Mouse (Mus musculus): Measurements from ENCODE around the gene Btnl6. TPM values are rescaled to one million over a fixed set of nuclear protein-coding genes. Genes with fewer than 3 reads are reported as not detected.
"Not testable (repeated sequence)": the region's sequence is repeated elsewhere in the genome, so short reads cannot be mapped to it uniquely, and the experiment has no call there.

Btnl6 gene
- total RNA-seq (2017) = not detected in 2 replicates

DNA sequence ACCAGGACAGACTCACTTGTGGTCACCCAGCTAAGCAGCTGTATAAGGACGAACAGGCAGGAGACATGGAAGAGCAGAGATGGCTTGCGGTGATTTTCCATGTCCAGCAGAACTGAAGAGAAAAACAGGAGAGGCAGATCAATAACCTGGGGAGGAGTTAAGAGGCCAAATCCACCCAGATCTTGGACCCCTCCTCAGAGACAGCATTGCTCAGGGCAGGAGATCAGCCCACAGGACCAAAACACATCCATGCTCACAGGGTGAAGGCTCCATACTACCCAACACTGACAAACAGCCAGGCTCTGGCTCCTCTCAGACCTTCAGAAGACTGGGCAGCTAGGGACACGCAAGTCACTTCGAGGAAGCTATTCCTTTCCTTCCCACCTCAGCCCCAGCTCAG, at the start of gene Btnl6:
Btnl6 (minus strand) TSS at position 101 of the 400 bp plus-strand sequence.
- no peak for ATAC-seq (replicated peaks; ENCODE audit: low read depth, poor library complexity, severe bottlenecking)

DNA sequence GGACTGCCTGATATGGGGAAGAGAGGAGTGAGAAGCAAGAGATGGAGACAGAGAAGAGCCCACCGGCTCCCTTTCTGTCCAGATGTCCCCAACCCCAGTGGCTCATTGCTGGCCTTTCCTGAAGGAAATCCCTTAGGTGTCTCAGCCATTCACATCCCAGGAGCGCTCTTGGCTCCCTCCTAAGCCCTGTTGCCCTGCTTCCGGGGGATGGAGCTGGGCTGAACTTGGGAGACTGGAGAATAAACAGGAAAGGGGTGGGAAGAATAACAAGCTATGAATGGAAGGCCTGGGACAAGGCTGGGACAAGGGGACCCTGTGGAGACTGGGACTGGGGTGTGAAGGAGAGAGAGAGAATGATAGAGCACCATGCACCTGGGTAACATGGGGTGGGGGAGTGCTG, 47.6 kb upstream of the Btnl6 start:
- ATAC-seq (replicated peaks; ENCODE audit: low read depth, poor library complexity, severe bottlenecking) = no peak

DNA sequence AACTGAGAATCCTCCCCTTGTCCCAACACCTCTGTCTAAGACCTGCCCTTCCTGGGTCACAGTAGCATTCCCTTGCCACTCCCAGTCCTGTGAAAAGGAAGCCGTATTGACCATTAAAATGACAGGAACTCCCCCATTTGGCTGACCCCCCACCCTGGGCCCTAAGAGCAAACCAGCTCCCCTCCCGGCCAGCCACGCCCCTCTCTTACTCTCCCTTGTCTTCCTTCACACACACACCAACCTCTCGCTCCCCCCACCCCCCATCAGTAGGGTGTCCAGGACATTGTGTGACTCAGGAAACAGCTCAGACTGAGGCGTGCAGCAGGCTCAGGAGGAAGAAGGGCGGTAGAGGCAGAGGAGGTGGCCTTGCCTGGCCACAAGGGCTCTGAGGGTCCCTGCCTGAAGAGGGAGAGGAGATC, 46.9 kb upstream of the Btnl6 start, which contains the start of gene Notch4:
Notch4 (plus strand) TSS at position 266 of the 419 bp plus-strand sequence.
- peak; percentile 50 for ATAC-seq (replicated peaks; ENCODE audit: low read depth, poor library complexity, severe bottlenecking)

DNA sequence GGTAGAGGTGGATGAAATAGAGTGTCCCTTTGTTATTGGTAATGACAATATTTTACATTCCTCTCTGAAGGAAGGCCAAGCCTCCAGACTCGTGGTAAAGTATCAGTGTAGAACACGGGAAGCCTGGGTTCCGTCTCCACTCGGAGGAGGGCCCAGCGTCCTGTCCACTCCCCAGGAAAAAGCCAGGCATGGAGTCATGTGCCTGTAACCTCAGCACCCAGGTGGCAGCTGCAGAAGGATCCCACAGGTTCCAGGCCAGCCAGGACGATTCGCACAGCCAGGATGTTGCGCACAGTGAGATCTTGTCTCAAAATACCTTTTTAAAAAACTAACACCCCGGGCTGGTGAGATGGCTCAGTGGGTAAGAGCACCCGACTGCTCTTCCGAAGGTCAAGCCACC, 46.2 kb upstream of the Btnl6 start:
- ATAC-seq (replicated peaks; ENCODE audit: low read depth, poor library complexity, severe bottlenecking) = no peak

DNA sequence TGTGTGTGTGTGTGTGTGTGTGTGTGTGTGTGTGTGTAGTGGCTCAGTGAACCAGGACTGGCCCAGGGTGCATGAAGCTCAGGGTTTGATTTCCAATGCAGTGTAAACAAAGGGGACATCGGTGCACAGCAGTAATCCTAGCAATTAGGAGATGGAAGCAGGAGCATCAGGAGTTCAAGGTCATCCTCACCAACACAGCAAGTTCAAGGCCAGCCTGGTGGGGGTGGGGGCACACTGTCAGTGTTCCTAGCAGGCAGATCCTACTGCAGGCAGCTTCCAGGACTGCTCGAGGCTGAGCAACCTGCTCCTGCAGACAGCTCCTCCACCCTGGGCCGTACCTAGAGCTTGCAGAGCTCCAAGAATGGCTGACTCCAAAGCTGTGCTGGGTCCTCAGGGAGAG, 45.4 kb upstream of the Btnl6 start:
- ATAC-seq (replicated peaks; ENCODE audit: low read depth, poor library complexity, severe bottlenecking) = no peak

DNA sequence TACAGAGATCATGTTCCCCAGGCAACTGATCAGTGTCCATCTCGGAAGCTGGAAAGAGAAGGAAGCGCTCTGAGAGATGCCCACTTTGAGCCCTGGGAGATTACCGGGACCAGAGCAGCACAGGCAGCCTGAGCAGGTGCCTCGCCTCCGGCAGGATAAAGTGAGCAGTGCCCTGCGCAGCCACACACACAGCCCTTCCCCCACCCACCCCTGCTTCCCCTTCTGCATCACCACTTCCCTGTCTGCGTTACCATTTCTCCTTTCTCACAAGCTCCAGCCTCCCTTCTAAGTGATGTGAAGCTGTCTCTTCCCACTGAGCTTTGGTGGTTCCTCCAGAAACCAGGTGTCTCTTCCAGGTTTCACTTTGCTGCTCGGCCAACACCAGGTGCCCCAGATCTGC, 44.0 kb upstream of the Btnl6 start:
- peak; percentile 71 for ATAC-seq (replicated peaks; ENCODE audit: low read depth, poor library complexity, severe bottlenecking)

DNA sequence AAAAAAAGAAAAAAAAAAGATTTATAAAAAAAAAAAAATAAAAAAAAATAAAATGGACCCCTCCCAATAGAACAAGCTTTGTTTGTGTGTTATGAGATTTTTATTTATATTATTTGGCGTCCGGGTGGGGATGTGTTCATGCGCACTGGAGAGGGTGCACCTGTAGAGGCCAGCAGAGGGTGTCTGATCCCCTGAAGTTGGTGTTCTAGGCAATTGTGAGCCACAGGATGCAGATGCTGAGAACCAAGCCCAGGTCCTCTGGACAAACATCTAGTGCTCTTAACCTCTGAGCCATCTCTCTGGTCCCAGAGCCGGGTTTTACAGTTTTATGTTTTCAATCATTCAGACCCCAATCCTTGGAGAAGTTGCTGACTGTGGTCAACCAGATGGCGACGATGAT, 43.3 kb upstream of the Btnl6 start:
- no peak for ATAC-seq (replicated peaks; ENCODE audit: low read depth, poor library complexity, severe bottlenecking)

DNA sequence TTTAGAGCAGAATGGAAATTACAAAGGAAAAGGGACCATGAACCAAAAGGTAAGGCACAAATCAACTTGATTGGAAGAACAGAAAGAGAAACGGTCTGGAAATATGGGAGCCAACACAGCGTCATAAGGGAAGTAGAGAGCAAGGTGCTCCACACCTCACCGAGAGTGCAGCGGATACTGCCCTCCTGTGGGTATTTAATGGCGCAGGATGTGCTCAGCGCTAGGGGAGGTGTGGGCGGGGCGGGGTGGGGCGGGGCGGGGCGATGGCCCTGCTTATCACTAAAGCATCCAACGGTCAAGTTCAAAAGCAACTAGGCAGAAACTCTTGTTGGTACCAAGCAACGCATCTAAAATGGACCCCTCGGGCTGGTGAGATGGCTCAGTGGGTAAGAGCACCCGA, 42.7 kb upstream of the Btnl6 start:
- no peak for ATAC-seq (replicated peaks; ENCODE audit: low read depth, poor library complexity, severe bottlenecking)

DNA sequence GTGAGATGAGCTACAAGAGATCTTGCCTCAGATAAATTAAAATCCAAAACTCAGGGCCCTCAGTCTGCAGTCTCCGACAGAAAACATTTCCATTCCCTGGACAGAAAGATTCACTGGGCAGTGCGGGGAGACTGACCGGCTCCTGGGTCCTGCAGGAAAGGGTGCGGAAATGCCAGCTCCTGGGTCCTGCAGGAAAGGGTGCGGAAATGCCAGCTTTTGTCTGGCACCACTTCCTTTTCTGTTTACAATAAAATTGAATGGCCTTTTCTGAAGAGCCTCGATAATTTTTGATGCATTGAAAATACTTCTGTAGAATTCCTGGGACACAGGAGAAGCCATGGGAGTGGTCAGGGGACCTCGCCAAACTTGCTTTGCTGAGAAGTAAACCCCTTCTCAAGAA, 42.0 kb upstream of the Btnl6 start:
- ATAC-seq (replicated peaks; ENCODE audit: low read depth, poor library complexity, severe bottlenecking) = no peak

DNA sequence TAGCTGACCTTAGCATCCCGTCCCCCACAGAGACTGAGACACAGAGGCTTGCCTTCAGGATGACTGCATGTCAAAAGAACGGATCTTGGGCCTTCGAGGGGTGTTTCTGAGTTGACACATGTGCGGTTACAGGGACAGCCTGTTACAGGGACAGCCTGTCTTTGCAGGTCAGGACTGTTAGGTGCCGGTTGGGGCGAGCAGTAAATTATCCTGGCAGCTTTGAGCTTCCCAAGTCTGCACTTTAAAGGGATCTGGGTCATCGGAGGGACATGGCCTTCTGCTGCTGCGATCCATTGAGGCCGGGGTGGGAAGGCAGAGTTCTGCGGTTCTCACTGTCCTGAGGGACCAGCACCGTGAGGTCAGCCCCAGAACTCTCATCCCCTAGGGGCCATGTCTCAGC, 40.3 kb upstream of the Btnl6 start:
- ATAC-seq (replicated peaks; ENCODE audit: low read depth, poor library complexity, severe bottlenecking) = no peak

DNA sequence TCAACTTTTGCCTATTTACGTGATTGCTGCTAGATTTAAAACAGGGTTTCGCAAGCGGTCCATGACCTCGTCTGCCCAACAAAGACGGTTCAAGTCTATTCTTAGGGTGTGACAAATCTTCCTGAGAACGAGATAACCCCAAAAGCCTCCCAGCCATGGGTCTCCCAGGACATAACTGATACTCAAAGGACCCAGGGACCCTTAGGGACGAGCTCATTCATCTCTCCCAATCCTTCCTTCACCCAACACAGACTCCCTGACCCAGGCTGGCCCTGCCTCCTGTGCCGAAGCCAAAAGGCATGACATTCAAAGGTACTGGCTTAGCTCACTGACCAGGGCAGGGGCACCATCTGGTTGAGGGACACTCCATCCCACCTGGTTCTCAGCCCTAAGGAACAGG, 39.3 kb upstream of the Btnl6 start:
- ATAC-seq (replicated peaks; ENCODE audit: low read depth, poor library complexity, severe bottlenecking) = no peak

DNA sequence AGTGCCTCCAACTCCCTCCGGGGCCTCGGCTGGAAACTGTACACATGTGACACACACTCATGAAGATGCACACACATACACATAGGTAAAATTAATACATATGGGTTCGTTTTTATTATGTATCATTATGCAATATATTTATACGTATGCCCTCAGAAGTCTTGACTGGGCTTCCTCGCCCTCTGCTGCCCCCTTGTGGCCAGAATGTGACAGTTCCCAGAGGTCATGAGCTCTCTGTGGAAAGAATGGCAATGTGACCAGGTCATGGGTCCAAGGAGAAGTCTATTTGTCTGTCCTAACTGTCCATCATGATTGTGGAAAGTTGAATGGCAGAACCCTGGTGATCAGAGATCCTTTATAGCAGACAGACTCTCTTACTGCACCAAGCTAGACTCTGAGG, 38.3 kb upstream of the Btnl6 start:
- peak; percentile 80 for ATAC-seq (replicated peaks; ENCODE audit: low read depth, poor library complexity, severe bottlenecking)

DNA sequence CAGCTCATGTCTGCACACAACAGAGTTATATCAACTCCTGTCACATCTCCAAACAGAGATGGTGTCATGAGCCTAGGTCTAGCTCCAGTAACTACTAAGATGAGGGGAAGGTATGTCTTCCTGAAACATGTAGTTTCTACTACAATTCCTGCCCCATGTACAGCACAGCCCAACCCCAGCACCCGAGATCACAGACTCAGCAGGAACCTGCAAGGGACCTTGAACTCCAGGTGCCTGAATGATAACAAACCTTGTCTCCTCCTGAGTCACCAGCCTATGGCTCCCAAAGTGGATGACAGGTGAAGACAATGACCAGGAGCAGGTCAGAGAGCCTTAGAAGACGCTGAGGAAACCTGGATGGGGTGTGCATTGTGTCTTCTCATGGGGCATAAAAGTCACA, 32.7 kb upstream of the Btnl6 start:
- no peak for ATAC-seq (replicated peaks; ENCODE audit: low read depth, poor library complexity, severe bottlenecking)

DNA sequence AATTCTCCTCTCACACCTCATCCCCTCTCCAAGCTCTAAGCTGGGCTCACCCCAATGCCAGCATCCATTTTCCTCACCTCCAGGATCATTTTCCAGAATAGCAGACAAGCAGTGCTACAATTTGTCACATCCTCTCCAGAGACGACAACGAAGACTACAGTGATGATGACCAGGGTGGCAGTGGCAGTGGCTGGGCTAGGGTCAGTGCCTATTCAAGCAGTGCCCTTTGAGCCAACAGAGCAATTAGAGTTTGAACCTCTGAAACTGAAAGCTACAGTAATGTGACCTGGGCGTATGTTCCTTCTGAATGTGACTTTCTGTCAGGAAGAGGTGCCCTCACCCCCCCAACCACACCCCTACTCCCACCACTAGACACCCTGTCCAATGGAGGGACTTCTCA, 32.0 kb upstream of the Btnl6 start:
- ATAC-seq (replicated peaks; ENCODE audit: low read depth, poor library complexity, severe bottlenecking) = no peak

DNA sequence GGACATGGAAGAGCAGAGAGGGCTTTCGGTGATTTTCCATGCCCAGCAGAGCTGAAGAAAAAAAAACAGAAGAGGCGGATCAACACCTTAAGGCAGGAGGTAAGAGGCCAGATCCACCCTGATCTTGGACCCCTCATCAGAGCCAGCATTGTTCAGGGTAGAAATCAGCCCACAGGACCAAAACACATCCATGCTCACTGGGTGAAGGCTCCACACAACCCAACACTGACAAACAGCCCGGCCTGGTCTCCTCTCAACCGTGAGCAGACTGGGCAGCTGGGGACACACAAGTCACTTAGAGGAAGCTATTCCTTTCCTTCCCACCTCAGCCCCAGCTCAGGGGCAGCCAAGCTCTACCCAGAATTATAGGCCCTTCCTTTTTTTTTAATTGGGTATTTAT, 30.4 kb upstream of the Btnl6 start:
- no peak for ATAC-seq (replicated peaks; ENCODE audit: low read depth, poor library complexity, severe bottlenecking)

DNA sequence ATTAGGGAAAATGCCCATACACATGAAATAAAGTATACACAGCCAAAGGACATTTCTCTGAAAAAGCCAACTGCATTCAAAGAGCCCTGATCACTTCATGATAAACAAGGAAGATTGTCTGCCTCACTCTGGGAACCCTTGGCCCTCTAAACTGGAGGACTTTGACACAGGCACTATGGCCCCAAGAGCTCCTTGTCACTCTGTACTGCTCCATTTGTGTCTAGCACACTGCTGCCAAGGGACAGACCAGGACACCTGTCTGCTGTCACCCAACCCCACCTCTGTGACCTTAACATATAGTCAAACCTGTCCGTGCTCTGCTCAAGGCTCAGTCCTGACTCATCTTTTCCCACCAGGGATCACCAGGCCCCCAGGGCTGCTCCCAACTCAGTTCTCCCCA, 29.6 kb upstream of the Btnl6 start:
- no peak for ATAC-seq (replicated peaks; ENCODE audit: low read depth, poor library complexity, severe bottlenecking)

DNA sequence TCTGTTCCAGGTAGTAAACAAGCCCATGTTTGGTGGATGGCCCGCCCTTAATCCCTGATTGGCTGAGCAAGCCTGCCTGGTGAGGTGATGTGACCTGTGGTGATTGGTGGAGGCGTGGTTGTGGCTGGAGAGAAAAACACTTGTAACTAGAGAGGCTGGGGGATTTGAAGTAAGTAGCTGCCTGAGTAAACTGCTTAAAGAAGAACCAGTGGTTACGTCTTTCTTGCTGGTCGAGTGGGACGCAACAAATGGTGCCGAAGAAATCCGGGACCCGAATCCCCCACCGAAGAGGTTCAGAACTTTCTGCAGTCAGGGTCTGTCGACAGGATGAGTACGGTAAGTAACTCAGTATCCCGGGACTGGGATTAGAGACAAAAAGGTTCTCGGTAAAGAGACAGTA, 26.4 kb upstream of the Btnl6 start:
- ATAC-seq (replicated peaks; ENCODE audit: low read depth, poor library complexity, severe bottlenecking) = not testable (repeated sequence)

DNA sequence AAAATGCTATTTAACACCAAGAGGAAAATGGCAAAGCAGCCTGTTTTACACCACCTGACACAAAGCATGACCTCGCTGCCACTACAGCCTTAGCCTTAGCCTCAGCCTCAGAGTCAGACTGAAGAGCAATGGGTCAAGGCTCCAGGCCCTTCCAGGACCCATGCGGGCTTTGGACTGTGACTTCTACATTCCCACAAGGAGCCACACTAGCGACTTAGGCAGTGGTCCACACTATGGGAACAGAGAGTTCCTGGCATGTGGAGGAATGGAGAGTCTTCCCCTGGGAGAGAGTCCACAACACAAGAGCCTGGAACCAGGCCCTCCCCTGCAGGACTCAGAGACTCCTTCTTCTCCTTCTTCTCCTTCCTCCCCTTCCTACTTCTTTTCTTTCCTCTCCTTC, 15.5 kb upstream of the Btnl6 start:
- no peak for ATAC-seq (replicated peaks; ENCODE audit: low read depth, poor library complexity, severe bottlenecking)

DNA sequence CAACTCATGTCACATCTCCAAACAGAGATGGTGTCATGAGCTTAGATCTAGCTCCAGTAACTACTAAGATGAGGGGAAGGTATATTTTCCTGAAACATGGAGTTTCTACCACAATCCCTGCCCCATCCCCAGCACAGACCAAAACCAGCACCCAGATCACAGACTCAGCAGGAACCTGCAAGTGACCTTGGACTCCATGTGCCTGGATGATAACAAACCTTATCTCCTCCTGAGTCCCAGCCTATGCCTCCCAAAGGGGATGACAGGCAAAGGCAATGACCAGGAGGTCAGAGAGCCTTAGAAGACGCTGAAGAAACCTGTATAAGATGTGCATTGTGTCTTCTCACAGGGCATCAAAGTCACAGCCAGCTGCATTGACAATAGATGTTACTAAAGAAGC, 1.8 kb upstream of the Btnl6 start:
- ATAC-seq (replicated peaks; ENCODE audit: low read depth, poor library complexity, severe bottlenecking) = no peak

DNA sequence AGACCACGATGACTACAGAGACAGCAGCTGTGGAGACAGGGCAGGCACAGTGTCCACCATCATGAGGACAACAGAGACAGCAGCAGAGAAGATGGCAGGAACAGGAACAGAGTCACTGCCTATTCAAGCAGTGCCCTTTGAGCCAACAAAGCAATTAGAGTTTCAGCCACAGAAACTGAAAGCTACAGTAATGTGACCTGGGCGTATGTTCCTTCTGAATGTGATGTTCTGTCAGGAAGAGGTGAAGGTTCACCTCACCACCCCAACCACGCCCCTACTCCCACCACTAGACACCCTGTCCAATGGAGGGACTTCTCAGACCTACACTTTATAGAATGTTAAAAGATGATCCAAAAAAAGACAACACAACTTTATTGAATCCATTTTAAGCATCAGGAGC, 1.4 kb upstream of the Btnl6 start:
- not testable (repeated sequence) for ATAC-seq (replicated peaks; ENCODE audit: low read depth, poor library complexity, severe bottlenecking)

DNA sequence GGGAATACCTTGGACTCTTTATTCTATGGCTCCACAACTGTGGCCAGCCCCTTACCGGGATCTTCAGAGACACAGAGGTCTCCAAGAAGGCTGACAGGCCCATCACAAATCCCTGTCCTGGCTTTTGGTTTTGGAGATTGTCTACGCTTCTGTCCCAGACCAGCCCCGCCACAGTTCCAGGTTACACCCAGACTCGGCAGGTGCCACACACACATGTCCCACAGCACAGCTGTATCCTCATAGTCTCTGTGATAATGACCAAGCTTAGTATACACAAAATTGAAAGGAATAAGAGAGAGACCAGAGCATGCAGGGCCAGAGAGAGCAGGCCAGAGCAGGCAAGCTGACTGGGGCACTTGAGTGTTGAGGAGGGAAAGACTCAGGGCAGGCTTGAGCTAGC, 643 bp upstream of the Btnl6 start:
- no peak for ATAC-seq (replicated peaks; ENCODE audit: low read depth, poor library complexity, severe bottlenecking)

DNA sequence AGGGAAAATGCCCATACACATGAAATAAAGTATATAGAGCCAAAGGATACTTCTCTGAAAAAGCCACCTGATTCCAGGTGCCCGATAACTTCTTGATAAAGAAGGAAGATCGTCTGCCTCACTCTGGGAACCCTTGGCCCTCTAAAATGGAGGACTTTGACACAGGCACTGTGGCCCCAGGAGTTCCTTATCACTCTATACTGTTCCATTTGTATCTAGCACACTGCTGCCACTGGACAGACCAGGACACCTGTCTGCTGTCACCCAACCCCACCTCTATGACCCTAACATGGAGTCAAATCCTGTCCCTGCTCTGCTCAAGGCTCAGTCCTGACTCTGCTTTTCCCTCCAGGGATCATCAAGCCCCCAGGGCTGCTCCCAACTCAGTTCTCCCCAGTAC, 638 bp downstream of the Btnl6 start:
- no peak for ATAC-seq (replicated peaks; ENCODE audit: low read depth, poor library complexity, severe bottlenecking)

DNA sequence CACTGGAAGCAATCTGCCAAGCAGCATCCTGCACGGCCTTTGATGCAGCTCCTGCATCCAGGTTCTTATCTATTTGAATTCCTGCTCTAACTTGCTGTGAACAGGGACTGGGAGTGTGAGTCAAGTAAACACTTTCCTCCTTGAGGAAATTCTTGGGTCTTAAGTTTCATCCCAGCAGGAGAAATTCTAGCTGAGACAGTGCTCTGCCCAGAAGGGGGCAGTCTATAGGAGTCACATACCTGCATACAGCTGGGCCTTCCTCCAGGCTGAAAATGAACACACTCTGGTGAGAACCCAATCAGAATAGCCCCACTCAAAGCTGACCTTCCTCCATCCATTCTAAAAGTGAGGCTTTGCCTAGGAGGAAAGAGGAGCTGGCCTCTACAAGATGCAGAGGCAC, 5.4 kb downstream of the Btnl6 start:
- not testable (repeated sequence) for ATAC-seq (replicated peaks; ENCODE audit: low read depth, poor library complexity, severe bottlenecking)

Measured in common myeloid progenitor, adult 5-6 weeks (primary cell).